Mouse (Mus musculus): ENCODE results near the gene Gtpbp1. TPM values are rescaled to one million over a fixed set of nuclear protein-coding genes. Genes with fewer than 3 reads are reported as not detected.

Gene Gtpbp1
- polyA plus RNA-seq, 1 experiment, result 23.6 TPM

DNA sequence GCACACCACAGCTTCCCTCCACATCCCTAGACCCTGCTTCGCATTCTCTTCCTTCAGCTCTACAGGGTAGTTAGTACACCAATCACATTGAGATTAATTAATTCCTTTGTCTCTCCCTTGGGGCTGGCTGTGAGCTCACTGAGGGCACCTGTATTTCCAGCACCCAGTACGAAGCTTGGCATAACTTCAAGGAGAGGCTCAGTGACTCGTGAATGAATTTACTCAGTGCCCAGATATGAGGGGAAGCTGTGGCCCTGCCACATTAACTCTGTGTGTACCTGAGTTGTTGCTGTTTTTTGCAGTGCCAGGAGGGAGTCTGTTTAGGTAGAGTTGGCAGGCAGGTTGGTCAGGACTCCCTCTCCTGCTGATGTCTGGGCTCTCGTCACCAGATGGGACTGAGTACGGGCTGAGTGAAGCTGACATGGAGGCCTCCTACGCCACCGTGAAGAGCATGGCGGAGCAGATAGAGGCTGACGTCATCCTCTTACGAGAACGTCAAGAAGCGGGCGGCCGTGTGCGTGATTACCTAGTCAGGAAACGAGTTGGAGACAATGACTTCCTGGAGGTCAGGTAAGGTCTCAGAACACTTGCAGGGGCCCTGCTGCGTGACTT, 16.1 kb downstream of the Gtpbp1 start:
- Histone ChIP-seq H3K27me3 (ENCODE audit: control insufficient read depth) (no peaks in the 10 kb centered on the region), H3K36me3 (ENCODE audit: control insufficient read depth) (peaks cover 59% of the 10 kb centered on the region), H3K9me3 (ENCODE audit: control insufficient read depth, low read length) (no peaks in the 10 kb centered on the region), H3K4me3 (replicated peaks) (no peak overlapping the region), H3K4me1 (ENCODE audit: control insufficient read depth) (peaks cover 5% of the 10 kb centered on the region)
- TF ChIP-seq TAL1 (IDR thresholded peaks at IDR 0.05; ENCODE audit: low read length), result no peak
- no peak for TF ChIP-seq GATA1 (IDR thresholded peaks at IDR 0.05; ENCODE audit: low read length)

- H3K4me1 ChIP-seq (ENCODE audit: control insufficient read depth), result peaks cover 13% of the 10 kb centered on the region
- H3K36me3 ChIP-seq (ENCODE audit: control insufficient read depth), result peaks cover 75% of the 10 kb centered on the region
- H3K27me3 ChIP-seq (ENCODE audit: control insufficient read depth), result no peaks in the 10 kb centered on the region
- TF ChIP-seq TAL1 (IDR thresholded peaks at IDR 0.05; ENCODE audit: low read length) (no peak), GATA1 (IDR thresholded peaks at IDR 0.05; ENCODE audit: low read length) (no peak)
- no peak overlapping the region for H3K4me3 ChIP-seq (replicated peaks)
- no peaks in the 10 kb centered on the region for H3K9me3 ChIP-seq (ENCODE audit: control insufficient read depth, low read length)
Observed at GRCm38 (mm10) chr15:79708229-79708822, 17.7 kb downstream of the Gtpbp1 start.

DNA sequence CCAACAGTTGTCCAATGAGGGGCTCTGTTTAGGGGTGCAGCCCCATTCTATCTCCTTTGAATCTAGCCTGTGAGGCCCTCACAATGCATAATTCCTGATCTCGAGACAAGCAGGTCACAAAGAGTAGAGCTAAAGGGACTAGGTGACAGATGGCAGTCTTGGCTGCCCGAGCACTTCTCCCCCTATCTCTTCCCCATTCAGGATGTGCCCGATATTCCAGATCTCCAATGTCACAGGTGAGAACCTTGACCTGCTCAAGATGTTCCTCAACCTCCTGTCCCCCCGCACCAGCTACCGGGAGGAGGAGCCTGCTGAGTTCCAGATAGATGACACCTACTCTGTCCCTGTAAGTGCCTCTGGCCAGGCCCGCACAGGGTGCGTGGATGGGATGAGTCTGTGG, 25.0 kb downstream of the Gtpbp1 start:
- TF ChIP-seq TAL1 (IDR thresholded peaks at IDR 0.05; ENCODE audit: low read length) (no peak), GATA1 (IDR thresholded peaks at IDR 0.05; ENCODE audit: low read length) (no peak)
- H3K4me3 ChIP-seq (replicated peaks), result no peak overlapping the region
- H3K9me3 ChIP-seq (ENCODE audit: control insufficient read depth, low read length), result no peaks in the 10 kb centered on the region
- H3K27me3 ChIP-seq (ENCODE audit: control insufficient read depth), result no peaks in the 10 kb centered on the region
- peaks cover 18% of the 10 kb centered on the region for H3K4me1 ChIP-seq (ENCODE audit: control insufficient read depth)
- H3K36me3 ChIP-seq (ENCODE audit: control insufficient read depth), result peaks cover 100% of the 10 kb centered on the region

- no peak for TF ChIP-seq GATA1 (IDR thresholded peaks at IDR 0.05; ENCODE audit: low read length)
- no peak for TF ChIP-seq TAL1 (IDR thresholded peaks at IDR 0.05; ENCODE audit: low read length)
- H3K27me3 ChIP-seq (ENCODE audit: control insufficient read depth), result no peaks in the 10 kb centered on the region
- H3K4me1 ChIP-seq (ENCODE audit: control insufficient read depth), result peaks cover 18% of the 10 kb centered on the region
- H3K9me3 ChIP-seq (ENCODE audit: control insufficient read depth, low read length), result no peaks in the 10 kb centered on the region
- peaks cover 100% of the 10 kb centered on the region for H3K36me3 ChIP-seq (ENCODE audit: control insufficient read depth)
- no peak overlapping the region for H3K4me3 ChIP-seq (replicated peaks)
Observed at GRCm38 (mm10) chr15:79716710-79717109, 26.1 kb downstream of the Gtpbp1 start.

DNA sequence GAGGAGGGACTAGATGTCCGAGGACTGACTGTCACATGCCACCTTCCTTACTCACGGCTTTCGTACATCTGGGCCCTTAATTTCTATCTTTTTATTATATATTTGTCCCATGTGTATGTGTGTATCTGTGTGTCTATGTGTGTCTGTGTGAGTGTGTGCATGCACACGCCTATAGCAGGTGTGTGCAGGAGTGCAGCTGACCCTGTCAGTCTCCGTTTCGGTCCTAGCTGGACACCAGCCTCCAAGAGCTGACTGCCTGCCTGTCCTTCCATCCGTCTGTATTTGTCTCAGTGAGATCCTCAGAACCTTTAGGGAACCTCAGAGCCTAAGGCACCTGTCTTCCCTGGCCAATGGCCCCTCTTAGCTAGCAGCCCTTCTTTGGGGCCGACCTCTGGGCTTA, 29.6 kb downstream of the Gtpbp1 start:
- no peaks in the 10 kb centered on the region; the same call in 1 of the 2 replicates for H3K4me1 ChIP-seq (ENCODE audit: control insufficient read depth)
- no peaks in the 10 kb centered on the region for H3K9me3 ChIP-seq (ENCODE audit: control insufficient read depth, low read length)
- H3K36me3 ChIP-seq (ENCODE audit: control insufficient read depth), result peaks cover 96% of the 10 kb centered on the region
- no peaks in the 10 kb centered on the region for H3K27me3 ChIP-seq (ENCODE audit: control insufficient read depth)
- no peak for TF ChIP-seq TAL1 (IDR thresholded peaks at IDR 0.05; ENCODE audit: low read length)
- no peak for TF ChIP-seq GATA1 (IDR thresholded peaks at IDR 0.05; ENCODE audit: low read length)
- no peak overlapping the region for H3K4me3 ChIP-seq (replicated peaks)

DNA sequence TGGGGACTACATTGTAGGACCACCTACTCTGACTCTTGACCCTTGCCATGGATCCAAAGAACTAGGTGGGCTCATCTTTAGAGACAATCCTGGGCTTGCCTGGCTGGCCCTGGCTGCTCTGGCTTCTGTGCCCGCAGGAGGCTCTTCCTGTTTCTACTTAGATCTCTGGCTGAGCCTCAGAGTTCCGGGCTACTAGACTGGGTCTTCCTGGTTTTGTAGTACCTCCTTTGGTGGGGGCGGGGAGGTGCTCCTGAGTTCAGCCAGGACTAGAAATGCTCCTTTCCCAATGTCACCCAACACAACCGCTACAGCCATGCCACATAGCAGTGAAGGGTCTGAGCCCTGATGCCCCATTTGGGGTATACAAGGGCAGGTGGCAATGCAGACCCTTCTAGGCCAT, 30.2 kb downstream of the Gtpbp1 start:
- Histone ChIP-seq H3K27me3 (ENCODE audit: control insufficient read depth) (no peaks in the 10 kb centered on the region), H3K36me3 (ENCODE audit: control insufficient read depth) (peaks cover 96% of the 10 kb centered on the region), H3K4me1 (ENCODE audit: control insufficient read depth) (no peaks in the 10 kb centered on the region; the same call in 1 of the 2 replicates), H3K9me3 (ENCODE audit: control insufficient read depth, low read length) (no peaks in the 10 kb centered on the region), H3K4me3 (replicated peaks) (no peak overlapping the region)
- no peak for TF ChIP-seq GATA1 (IDR thresholded peaks at IDR 0.05; ENCODE audit: low read length)
- TF ChIP-seq TAL1 (IDR thresholded peaks at IDR 0.05; ENCODE audit: low read length), result no peak

GRCm38 (mm10) chr15:79723439-79723838, 32.8 kb downstream of the Gtpbp1 start:
- Histone ChIP-seq H3K36me3 (ENCODE audit: control insufficient read depth) (peaks cover 94% of the 10 kb centered on the region), H3K9me3 (ENCODE audit: control insufficient read depth, low read length) (no peaks in the 10 kb centered on the region), H3K4me1 (ENCODE audit: control insufficient read depth) (no peaks in the 10 kb centered on the region; the same call in 1 of the 2 replicates), H3K4me3 (replicated peaks) (no peak overlapping the region), H3K27me3 (ENCODE audit: control insufficient read depth) (no peaks in the 10 kb centered on the region)
- TF ChIP-seq GATA1 (IDR thresholded peaks at IDR 0.05; ENCODE audit: low read length) (no peak), TAL1 (IDR thresholded peaks at IDR 0.05; ENCODE audit: low read length) (no peak)

DNA sequence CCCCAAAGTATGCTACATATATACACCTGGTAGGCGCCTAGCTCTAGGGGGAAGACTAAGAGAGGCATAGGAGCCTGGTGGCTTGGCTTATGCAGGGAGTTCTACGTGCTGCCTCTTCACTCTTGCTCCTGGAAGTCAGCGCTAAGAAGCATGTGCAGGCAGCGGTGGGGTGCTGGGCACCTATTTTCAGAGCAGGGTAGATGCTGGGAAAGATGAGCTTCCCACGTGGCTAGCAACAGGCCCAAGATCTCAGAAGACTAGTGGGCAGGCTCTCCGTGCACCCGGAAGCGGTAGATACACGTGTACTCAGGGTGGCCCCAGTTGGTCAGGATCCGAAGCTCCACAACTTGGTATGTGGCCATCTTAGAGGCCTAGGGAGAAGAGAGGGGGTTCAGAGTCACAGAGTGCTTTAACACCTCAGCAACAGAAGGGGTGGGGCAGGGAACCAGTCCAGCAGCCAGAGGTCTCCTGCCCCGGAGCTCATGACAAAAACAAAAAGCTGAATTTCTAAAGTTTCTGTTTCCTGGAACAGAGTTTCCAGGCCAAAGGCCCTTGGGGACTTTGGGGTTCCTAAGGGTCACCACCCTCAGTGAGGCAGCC, 34.6 kb downstream of the Gtpbp1 start:
- no peaks in the 10 kb centered on the region; the same call in 1 of the 2 replicates for H3K4me1 ChIP-seq (ENCODE audit: control insufficient read depth)
- no peaks in the 10 kb centered on the region for H3K9me3 ChIP-seq (ENCODE audit: control insufficient read depth, low read length)
- no peaks in the 10 kb centered on the region for H3K27me3 ChIP-seq (ENCODE audit: control insufficient read depth)
- no peak overlapping the region for H3K4me3 ChIP-seq (replicated peaks)
- H3K36me3 ChIP-seq (ENCODE audit: control insufficient read depth), result peaks cover 92% of the 10 kb centered on the region
- no peak for TF ChIP-seq TAL1 (IDR thresholded peaks at IDR 0.05; ENCODE audit: low read length)
- TF ChIP-seq GATA1 (IDR thresholded peaks at IDR 0.05; ENCODE audit: low read length), result no peak

DNA sequence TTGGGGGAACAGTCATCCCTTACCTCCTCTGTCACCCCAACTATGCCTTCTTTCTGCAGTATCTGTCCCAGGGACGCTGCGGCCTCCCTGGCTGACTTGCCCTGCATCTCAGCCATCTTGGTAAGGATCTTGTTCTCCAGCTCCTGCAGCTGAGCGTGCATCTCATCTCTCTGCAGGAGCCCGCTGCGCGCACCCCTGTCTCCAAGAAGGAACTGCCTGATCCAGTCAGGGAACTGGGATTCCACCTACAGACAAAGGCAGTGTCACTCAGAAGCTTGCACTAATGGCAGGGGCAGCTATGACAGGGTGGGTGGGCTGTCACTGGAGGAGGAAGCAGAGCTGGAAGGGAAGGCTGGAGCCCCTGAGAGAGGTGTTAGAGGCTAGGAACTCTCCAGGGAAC, 37.2 kb downstream of the Gtpbp1 start:
- H3K4me3 ChIP-seq (replicated peaks), result no peak overlapping the region
- no peaks in the 10 kb centered on the region for H3K9me3 ChIP-seq (ENCODE audit: control insufficient read depth, low read length)
- peaks cover 81% of the 10 kb centered on the region for H3K36me3 ChIP-seq (ENCODE audit: control insufficient read depth)
- H3K27me3 ChIP-seq (ENCODE audit: control insufficient read depth), result no peaks in the 10 kb centered on the region
- no peaks in the 10 kb centered on the region for H3K4me1 ChIP-seq (ENCODE audit: control insufficient read depth)
- TF ChIP-seq GATA1 (IDR thresholded peaks at IDR 0.05; ENCODE audit: low read length) (no peak), TAL1 (IDR thresholded peaks at IDR 0.05; ENCODE audit: low read length) (no peak)

Measured in erythroblast, embryonic 14.5 days (primary cell).